Mouse (Mus musculus): ENCODE results near the gene Olfr1278.
"Not testable (repeated sequence)": the region's sequence is repeated elsewhere in the genome, so short reads cannot be mapped to it uniquely, and the experiment has no call there.

Olfr1278 gene

GRCm38 (mm10) chr2:111289836-111290235 is at the start of gene Olfr1278:
TSS of gene Olfr1278 (plus strand) at chr2:111290136.
- no peak for DNase-seq

DNA sequence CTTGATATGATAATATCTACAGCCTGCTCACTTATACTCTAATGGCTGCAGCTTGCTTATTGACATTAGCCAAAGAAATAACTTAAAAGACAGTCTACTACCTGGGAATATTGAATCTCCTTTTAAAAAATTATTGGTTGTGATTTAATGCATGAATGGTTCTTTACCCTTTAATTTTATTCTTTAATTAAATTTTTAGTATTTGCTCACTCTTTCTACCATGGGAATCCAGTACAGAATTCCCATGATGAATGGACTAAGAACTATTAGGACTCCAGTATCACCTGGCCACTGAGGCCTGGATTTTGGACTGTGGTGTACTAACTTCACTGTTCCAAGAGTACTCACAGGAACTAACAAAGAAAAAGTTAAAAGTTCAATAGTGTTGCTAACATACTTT is 35.7 kb upstream of the Olfr1278 start, which contains the start of gene Olfr1276:
TSS of gene Olfr1276 (plus strand) at position 301 of the 400 bp plus-strand sequence.
- no peak for DNase-seq

DNA sequence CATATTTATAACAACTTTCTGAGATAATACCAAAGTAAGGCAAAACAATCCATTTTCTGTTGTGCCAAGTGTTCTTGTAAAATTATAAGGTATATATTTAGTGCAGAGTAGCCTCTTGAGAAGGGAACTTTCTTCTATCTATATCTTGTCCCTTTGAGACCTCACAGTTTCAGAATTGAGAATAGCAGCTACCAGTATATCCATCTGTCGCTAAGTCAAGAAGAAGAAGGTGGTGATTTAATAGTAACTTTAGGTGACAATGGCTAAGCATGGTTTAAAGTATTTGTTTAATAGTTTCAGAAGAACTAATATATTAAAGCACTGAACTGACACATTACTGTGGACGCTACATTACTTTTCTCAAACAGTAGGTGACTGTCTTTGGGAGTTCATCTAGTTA is 15.9 kb upstream of the Olfr1278 start, which contains the start of gene Olfr1277:
TSS of gene Olfr1277 (minus strand) at position 101 of the 400 bp plus-strand sequence.
- DNase-seq: no peak

DNA sequence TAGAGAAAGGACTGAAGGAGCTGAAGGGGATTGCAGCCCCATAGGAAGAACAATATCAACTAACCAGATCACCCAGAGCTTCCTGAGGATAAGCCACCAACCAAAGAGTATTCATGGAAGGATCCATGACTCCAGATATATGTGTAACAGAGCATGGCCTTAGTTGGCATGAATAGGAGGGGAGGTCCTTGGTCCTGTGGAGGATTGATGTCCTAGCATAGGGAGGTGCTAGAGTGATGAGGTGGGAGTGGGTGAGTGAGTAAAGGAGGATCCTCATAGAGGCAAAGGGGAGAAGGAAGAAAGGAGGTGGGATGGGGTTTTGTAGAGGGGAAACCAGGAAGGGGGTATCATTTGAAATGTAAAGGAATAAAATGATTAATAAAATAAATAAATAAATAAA is 8.6 kb downstream of the Olfr1278 start:
- DNase-seq: no peak

DNA sequence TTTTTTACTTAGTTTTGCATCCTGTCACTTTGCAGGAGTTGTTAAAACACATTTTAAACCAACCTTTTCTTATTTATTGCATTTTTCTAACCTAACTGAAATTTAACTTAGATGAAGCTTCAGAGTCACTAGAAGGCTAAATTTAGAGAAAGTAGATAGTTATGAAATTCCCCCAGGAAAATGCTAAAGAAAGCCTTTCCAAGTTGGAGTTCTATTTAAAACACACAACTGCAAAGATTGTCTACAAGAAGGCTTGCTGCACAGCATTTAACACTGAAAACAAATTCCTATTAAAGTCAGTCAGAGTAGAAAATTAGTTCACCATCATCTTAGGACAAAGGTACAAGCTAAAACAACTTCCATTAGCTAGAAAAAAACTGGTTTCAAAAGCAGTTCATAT is 10.4 kb downstream of the Olfr1278 start, which contains the start of gene Olfr1279:
TSS of gene Olfr1279 (plus strand) at position 262 of the 400 bp plus-strand sequence.
- DNase-seq: no peak

GRCm38 (mm10) chr2:111313717-111314116 is 23.8 kb downstream of the Olfr1278 start, which contains the start of gene Olfr1280:
TSS of gene Olfr1280 (plus strand) at chr2:111314017.
- DNase-seq: no peak

GRCm38 (mm10) chr2:111326220-111326619 is 36.3 kb downstream of the Olfr1278 start, which contains the start of gene Olfr1281:
TSS of gene Olfr1281 (plus strand) at chr2:111326520.
- no peak for DNase-seq

DNA sequence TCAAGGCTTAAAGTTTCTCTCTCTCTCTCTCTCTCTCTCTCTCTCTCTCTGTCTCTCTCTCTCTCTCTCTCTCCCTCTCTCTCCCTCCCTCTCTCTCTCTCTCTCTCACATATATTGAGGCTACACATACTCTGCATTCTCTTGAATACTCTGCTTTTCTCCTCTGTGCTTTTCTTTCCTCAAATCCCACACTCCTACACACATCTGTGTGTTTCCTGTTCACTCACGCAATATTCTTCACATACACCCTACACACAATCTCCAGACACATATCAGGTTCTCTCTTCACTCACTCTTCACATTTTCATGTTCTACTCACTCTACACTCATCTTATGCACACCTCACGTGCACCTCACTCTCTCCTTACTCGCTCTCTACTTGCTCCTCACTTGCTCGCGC is 43.8 kb downstream of the Olfr1278 start:
- DNase-seq: not testable (repeated sequence)

DNA sequence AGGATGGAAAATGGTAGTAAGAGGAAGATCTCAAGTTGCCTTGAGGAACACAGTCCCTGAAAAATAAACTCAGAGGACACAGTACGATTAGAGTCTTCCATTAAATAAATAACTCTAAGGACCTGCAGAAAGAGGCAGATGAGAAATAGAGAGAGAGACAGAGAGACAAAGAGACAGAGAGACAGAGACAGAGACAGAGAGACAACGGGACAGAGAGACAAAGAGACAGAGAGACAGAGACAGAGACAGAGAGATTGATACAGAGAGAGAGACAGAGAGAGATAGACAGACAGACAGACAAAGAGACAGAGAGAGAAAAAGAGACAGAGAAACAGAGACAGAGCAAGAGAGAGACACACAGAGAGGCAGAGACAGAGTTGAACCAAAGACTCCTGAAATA is 46.0 kb downstream of the Olfr1278 start, which contains the start of gene Olfr1282:
TSS of gene Olfr1282 (minus strand) at position 101 of the 400 bp plus-strand sequence.
- DNase-seq: no peak

Data from heart, adult 11 months (tissue).